Mouse (Mus musculus): Measurements from ENCODE around the gene Gabarap. TPM values are rescaled to one million over a fixed set of nuclear protein-coding genes. Genes with fewer than 3 reads are reported as not detected.

The Gabarap gene
- total and polyA plus RNA-seq, 3 experiments: 132 to 241 TPM; not detected in 1

- TF ChIP-seq USF2 (IDR thresholded peaks at IDR 0.05; ENCODE audit: borderline replicate concordance in 1 of 2, insufficient read depth in 1 of 2, low read depth in 1 of 2, low read length in 2 of 2): peak; percentile 83 to 97
- TF ChIP-seq E2F4 (IDR thresholded peaks at IDR 0.05; ENCODE audit: borderline replicate concordance, low read depth, low read length): no peak
- peak; percentile 80 for TF ChIP-seq POLR2AphosphoS5 (IDR thresholded peaks at IDR 0.05; ENCODE audit: borderline replicate concordance, low read depth, low read length)
- 0 out of 2 replicates have a peak, but pooled peaks have one; percentile 47 for TF ChIP-seq TCF12 (IDR thresholded peaks at IDR 0.05; ENCODE audit: low read depth, low read length)
Measured at GRCm38 (mm10) chr11:69990850-69991691, at the start of gene Gabarap (continued).

- Histone ChIP-seq H3K27ac (ENCODE audit: control insufficient read depth, low read depth, low read length) (no peak overlapping the region), H3K79me2 (ENCODE audit: control insufficient read depth, insufficient read depth, low read length, poor library complexity) (no peaks in the 10 kb centered on the region), H3K36me3 (ENCODE audit: control insufficient read depth in 1 of 2, insufficient read depth in 2 of 2, low read length in 2 of 2) (no peaks in the 10 kb centered on the region; a peak in 1 of 4 replicates), H3K9ac (ENCODE audit: control insufficient read depth, low read depth, low read length, poor library complexity, severe bottlenecking) (no peak overlapping the region), H3K9me3 (replicated peaks; ENCODE audit: insufficient read depth, low read length) (no peaks in the 10 kb centered on the region), H3K4me3 (ENCODE audit: control insufficient read depth in 1 of 2, insufficient read depth in 1 of 2, low read depth in 2 of 2, low read length in 2 of 2) (no peak overlapping the region), H3K27me3 (ENCODE audit: control insufficient read depth in 1 of 2, insufficient read depth in 2 of 2, low read length in 2 of 2) (peaks cover 8 to 14% of the 10 kb centered on the region in 2 experiments), H3K4me1 (ENCODE audit: control insufficient read depth in 1 of 2, insufficient read depth in 2 of 2, low read length in 2 of 2) (peaks cover 0 to 11% of the 10 kb centered on the region in 2 experiments; a peak in 2 of 4 replicates)
- TF ChIP-seq KAT2A (conservative IDR thresholded peaks at IDR 0.05; ENCODE audit: low read depth, low read length) (no peak), MYC (IDR thresholded peaks at IDR 0.05; ENCODE audit: low read depth, low read length) (no peak), ZNF384 (IDR thresholded peaks at IDR 0.05; ENCODE audit: low read depth, low read length) (no peak), NELFE (IDR thresholded peaks at IDR 0.05; ENCODE audit: low read depth, low read length) (no peak), GABPA (IDR thresholded peaks at IDR 0.05; ENCODE audit: low read depth, low read length) (no peak), MAX (IDR thresholded peaks at IDR 0.05; ENCODE audit: low read length) (no peak), ELF1 (IDR thresholded peaks at IDR 0.05; ENCODE audit: low read depth, low read length) (no peak), BHLHE40 (IDR thresholded peaks at IDR 0.05; ENCODE audit: borderline replicate concordance, low read depth, low read length) (no peak), TBP (IDR thresholded peaks at IDR 0.05; ENCODE audit: low read depth, low read length) (no peak)
- DNase-seq (ENCODE audit: low read depth, low spot score): no peak
Measured at GRCm38 (mm10) chr11:69945216-69945615, 45.7 kb upstream of the Gabarap start.

DNA sequence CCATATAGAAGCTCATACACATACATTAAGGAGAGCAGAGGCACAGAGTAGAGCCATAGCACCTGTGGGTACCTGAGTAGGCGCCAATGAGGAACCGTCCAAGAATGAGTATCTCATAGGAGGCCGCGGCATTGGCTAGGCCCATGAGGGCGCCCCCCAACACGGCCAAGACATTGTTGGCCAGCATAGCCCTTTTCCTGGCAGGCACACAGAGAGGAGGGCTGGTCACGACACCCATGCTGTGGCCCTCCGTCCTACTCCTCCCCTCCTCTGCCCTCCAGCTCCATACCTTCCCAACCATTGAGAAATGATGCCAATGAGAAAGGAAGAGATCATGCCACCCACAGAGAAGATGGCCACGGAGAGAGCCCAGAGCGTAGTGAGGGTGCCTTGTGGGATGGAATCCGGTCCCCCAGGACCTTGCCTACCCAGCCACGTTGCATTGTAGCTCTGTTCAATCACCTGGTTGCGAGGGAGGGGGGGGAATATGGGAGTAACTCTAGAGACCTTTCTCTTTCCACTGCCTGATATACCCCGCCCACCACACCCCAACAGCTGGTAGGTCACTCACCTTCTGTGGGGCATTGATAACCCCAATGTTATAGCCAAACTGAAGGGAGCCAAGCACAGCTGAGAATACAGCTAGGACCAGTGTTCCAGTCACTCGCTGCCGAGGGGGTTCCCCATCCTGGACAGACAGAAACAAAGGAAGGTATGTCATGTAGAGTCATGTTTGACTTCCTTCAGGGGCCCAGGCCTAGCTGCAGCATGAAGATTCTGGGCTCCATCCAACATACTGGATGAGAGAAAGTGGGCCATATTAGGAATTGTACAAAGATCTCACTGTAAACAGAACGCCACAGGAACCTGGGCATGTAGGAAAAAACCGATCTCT, 44.7 kb upstream of the Gabarap start:
- Histone ChIP-seq H3K79me2 (ENCODE audit: control insufficient read depth, insufficient read depth, low read length, poor library complexity) (no peaks in the 10 kb centered on the region), H3K27me3 (ENCODE audit: control insufficient read depth in 1 of 2, insufficient read depth in 2 of 2, low read length in 2 of 2) (peaks cover 8 to 14% of the 10 kb centered on the region in 2 experiments), H3K9me3 (replicated peaks; ENCODE audit: insufficient read depth, low read length) (no peaks in the 10 kb centered on the region), H3K36me3 (ENCODE audit: control insufficient read depth in 1 of 2, insufficient read depth in 2 of 2, low read length in 2 of 2) (no peaks in the 10 kb centered on the region; a peak in 1 of 4 replicates), H3K9ac (ENCODE audit: control insufficient read depth, low read depth, low read length, poor library complexity, severe bottlenecking) (no peak overlapping the region), H3K4me3 (ENCODE audit: control insufficient read depth in 1 of 2, insufficient read depth in 1 of 2, low read depth in 2 of 2, low read length in 2 of 2) (no peak overlapping the region), H3K27ac (ENCODE audit: control insufficient read depth, low read depth, low read length) (no peak overlapping the region), H3K4me1 (ENCODE audit: control insufficient read depth in 1 of 2, insufficient read depth in 2 of 2, low read length in 2 of 2) (peaks cover 0 to 11% of the 10 kb centered on the region in 2 experiments; a peak in 2 of 4 replicates)
- no peak for DNase-seq (ENCODE audit: low read depth, low spot score)
- TF ChIP-seq JUND (IDR thresholded peaks at IDR 0.05; ENCODE audit: low read depth, low read length) (no peak), ELF1 (IDR thresholded peaks at IDR 0.05; ENCODE audit: low read depth, low read length) (no peak), MYB (IDR thresholded peaks at IDR 0.05; ENCODE audit: low read depth, low read length) (no peak), SIN3A (IDR thresholded peaks at IDR 0.05; ENCODE audit: low read length) (no peak), TBP (IDR thresholded peaks at IDR 0.05; ENCODE audit: low read depth, low read length) (no peak), E2F4 (IDR thresholded peaks at IDR 0.05; ENCODE audit: borderline replicate concordance, low read depth, low read length) (no peak), ETS1 (IDR thresholded peaks at IDR 0.05; ENCODE audit: low read depth, low read length) (no peak)
